In genomic region chr5:81475406-81475805, GRCm38 (mm10) we compare ENCODE assay signal across 19 mouse cellular contexts.
"Had no signal": no experiment of that assay in that cellular context is flagged by ENCODE, and none has a peak within 500 bp of the region (broad histone marks: within the 10 kb centered on the region; RNA-seq: fewer than 3 reads in every experiment).

No protein-coding gene starts in this region.

- H3K4me2 ChIP-seq: limb, embryonic 12.5 days; limb, embryonic 15.5 days; liver, embryonic 11.5 days; lung, embryonic 14.5 days; midbrain, embryonic 12.5 days; midbrain, embryonic 15.5 days; neural tube, embryonic 12.5 days; neural tube, embryonic 15.5 days had no signal

- H3K27me3 ChIP-seq: limb, embryonic 12.5 days; limb, embryonic 15.5 days; midbrain, embryonic 12.5 days; midbrain, embryonic 15.5 days; neural tube, embryonic 12.5 days; neural tube, embryonic 15.5 days had no signal

- H3K36me3 ChIP-seq: limb, embryonic 12.5 days; limb, embryonic 15.5 days; midbrain, embryonic 12.5 days; midbrain, embryonic 15.5 days; neural tube, embryonic 12.5 days; neural tube, embryonic 15.5 days had no signal

- H3K9me3 ChIP-seq: limb, embryonic 12.5 days; limb, embryonic 15.5 days; midbrain, embryonic 12.5 days; midbrain, embryonic 15.5 days; neural tube, embryonic 12.5 days; neural tube, embryonic 15.5 days had no signal

- H3K4me1 ChIP-seq: limb, embryonic 12.5 days; midbrain, embryonic 12.5 days; midbrain, embryonic 15.5 days; neural tube, embryonic 12.5 days; neural tube, embryonic 15.5 days had no signal

- H3K4me3 ChIP-seq: limb, embryonic 12.5 days; limb, embryonic 15.5 days; midbrain, embryonic 12.5 days; midbrain, embryonic 15.5 days; neural tube, embryonic 12.5 days; neural tube, embryonic 15.5 days had no signal

- H3K9ac ChIP-seq: limb, embryonic 12.5 days; limb, embryonic 15.5 days; liver, embryonic 14.5 days; liver, postnatal 0 days; lung, embryonic 14.5 days; midbrain, embryonic 12.5 days; midbrain, embryonic 15.5 days; neural tube, embryonic 12.5 days; neural tube, embryonic 15.5 days had no signal

- DNase-seq: left cerebral cortex, postnatal 4 days; liver, postnatal 0 days; right cerebral cortex, adult 18-20 months; right cerebral cortex, postnatal 14 days; right cerebral cortex, postnatal 4 days; thymus, adult 2 months; thymus, postnatal 14 days; thymus, postnatal 4 days had no signal

- ATAC-seq: midbrain, embryonic 15.5 days had no signal

- H3K27ac ChIP-seq: limb, embryonic 12.5 days; limb, embryonic 15.5 days; liver, embryonic 14.5 days; macrophage; midbrain, embryonic 12.5 days; midbrain, embryonic 15.5 days; neural tube, embryonic 12.5 days; neural tube, embryonic 15.5 days; stomach, postnatal 0 days had no signal
